Mouse (Mus musculus) bone marrow macrophage, adult 2 months (primary cell): ENCODE results near the gene Zfp668. TPM values are rescaled to one million over a fixed set of nuclear protein-coding genes. Genes with fewer than 3 reads are reported as not detected.
A peak's percentile ranks its signal among the peaks of the same experiment; 100 is the strongest.

Experiments used
- H3K27ac ChIP-seq: 2 replicates; pipeline ENCODE4 v1.5.1; 2012; ENCODE audit warnings: low read depth, low read length; ENCODE audit not compliant: insufficient read depth
- H3K4me1 ChIP-seq: 2 replicates; pipeline ENCODE4 v1.6.1; 2012; ENCODE audit warnings: low read length; ENCODE audit not compliant: control insufficient read depth, insufficient read depth
- H3K4me3 ChIP-seq: 2 replicates; pipeline ENCODE4 v1.5.1; 2012; ENCODE audit warnings: mild to moderate bottlenecking, low read length, moderate library complexity; ENCODE audit not compliant: insufficient read depth
- CTCF ChIP-seq: IDR thresholded peaks from 2 replicates; pipeline ENCODE4 v1.5.1; 2012; ENCODE audit warnings: low read depth, mild to moderate bottlenecking, low read length, moderate library complexity
- POLR2A ChIP-seq: IDR thresholded peaks from 2 replicates; pipeline ENCODE4 v1.6.1; 2012; ENCODE audit warnings: mild to moderate bottlenecking, low read depth, low read length, borderline replicate concordance
- polyA plus RNA-seq: library from polyadenylated mRNA; stranded (reverse); fragments of >200 nt; gene quantifications from 2 replicates; pipeline ENCODE4 v1.2.4, GENCODE M21; 2012; ENCODE audit not compliant: missing spikeins, insufficient read depth, insufficient read length

Zfp668 gene
- 8.0 and 9.8 TPM in 2 replicates for polyA plus RNA-seq

- TF ChIP-seq CTCF (no peak), POLR2A (0 out of 2 replicates have a peak, but pooled peaks have one; percentile 60)
- Histone ChIP-seq H3K27ac (peak within 1 kb of the TSS; percentile 93), H3K4me1 (peaks cover 20% of the 10 kb centered on the region), H3K4me3 (peak within 1 kb of the TSS; percentile 89)
Observed at GRCm38 (mm10) chr7:127876467-127877348, at the start of gene Zfp668. Gene Zfp668 (minus strand): TSS chr7:127876828.

DNA sequence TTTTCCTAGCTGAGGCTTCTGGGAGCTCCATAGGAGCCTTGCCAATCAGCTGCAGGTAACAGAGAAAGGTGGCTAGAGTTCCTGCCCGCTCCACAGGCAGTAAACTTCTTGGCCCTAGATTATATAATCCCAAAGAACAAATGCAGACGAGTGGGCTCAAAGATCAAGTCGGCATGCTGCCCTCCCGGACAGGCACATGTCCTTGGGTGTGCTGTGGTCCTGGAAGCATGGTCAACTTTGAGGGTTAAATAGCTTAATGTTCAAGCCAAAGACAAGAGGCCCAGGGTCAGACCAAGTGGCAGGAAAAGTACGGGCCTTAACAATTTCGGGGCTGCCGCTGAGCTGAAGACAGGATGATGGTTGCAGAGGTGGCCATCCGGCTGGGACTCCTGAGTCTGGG lies 49.4 kb upstream of the Zfp668 start:
- no peak for TF ChIP-seq CTCF
- TF ChIP-seq POLR2A = no peak

GRCm38 (mm10) chr7:127925252-127925651 lies 48.6 kb upstream of the Zfp668 start:
- TF ChIP-seq CTCF (no peak), POLR2A (no peak)
- Histone ChIP-seq H3K4me1 (peaks cover 17% of the 10 kb centered on the region), H3K27ac (no peak overlapping the region), H3K4me3 (no peak overlapping the region)

More for the DNA sequence above, 49.4 kb upstream of the Zfp668 start:
- H3K4me1 ChIP-seq = peaks cover 18% of the 10 kb centered on the region
- no peak overlapping the region for H3K4me3 ChIP-seq
- H3K27ac ChIP-seq = no peak overlapping the region

DNA sequence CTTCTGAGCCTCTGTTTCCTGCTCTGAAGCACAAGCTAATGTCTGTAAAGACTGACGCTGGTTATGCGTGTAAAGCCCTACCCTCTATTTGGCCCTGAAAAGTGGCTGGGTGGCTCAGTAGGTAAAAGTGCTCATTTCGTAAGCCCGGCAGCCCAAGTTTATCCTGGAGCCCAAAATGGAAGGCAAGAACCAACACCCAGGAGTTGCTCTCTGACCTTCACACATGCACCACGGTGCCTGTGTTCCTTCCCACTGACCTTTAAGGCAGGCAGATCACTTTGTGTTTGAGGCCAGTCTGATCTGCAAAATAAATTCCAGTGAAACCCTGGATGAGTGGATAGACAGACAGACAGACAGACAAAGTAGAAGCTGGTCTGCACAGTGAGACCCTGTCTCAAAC lies 47.1 kb upstream of the Zfp668 start:
- Histone ChIP-seq H3K27ac (no peak overlapping the region), H3K4me1 (peaks cover 17% of the 10 kb centered on the region), H3K4me3 (no peak overlapping the region)
- no peak for TF ChIP-seq POLR2A
- no peak for TF ChIP-seq CTCF

DNA sequence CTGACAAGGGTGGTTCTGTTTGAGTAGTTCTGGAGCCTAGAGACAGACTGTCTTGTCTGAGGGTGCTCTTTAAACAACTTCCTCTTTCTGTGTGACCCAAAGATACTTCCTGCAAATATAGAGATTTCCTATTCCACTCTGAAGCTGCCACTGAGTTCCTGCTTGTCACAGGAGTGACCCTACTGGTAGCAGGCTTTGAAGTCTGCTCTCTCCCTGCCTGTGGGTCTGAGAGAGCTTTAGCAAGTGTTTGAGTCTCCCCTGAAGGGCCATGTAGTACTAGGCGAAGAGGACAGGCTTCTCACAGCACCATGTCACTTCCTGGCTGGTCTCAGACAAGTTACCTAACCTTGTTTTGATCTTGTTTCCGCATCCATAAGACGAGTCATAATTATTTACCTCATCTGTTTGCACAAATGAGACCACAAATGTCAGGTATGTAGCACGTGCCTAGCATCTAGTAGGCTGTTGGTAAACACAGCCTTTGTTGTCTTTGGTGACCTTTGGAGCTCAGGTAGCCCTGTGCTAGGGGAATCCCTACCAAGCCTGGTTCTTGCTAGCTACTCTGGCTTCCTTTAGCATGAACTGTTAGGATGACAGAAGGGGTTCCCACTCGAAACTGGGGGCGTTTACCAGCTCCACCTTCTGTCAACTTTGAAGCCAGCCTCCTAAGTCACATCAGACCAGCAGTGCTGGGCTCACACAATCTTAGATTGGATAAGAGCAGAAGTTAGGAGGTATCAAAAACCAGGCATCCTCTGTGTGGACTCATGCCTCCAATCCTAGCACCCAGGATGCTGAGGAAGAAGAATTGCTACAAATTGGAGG lies 46.0 kb upstream of the Zfp668 start:
- TF ChIP-seq POLR2A (no peak), CTCF (no peak)
- peak overlapping the region; percentile 78 for H3K27ac ChIP-seq
- H3K4me1 ChIP-seq = peaks cover 17% of the 10 kb centered on the region
- H3K4me3 ChIP-seq = no peak overlapping the region

GRCm38 (mm10) chr7:127921516-127921915 lies 44.9 kb upstream of the Zfp668 start:
- Histone ChIP-seq H3K4me1 (peaks cover 17% of the 10 kb centered on the region), H3K27ac (peak overlapping the region; percentile 78), H3K4me3 (no peak overlapping the region)
- TF ChIP-seq POLR2A (no peak), CTCF (peak; percentile 36; the same call in 1 of the 2 replicates)

- Histone ChIP-seq H3K4me3 (no peak overlapping the region), H3K27ac (no peak overlapping the region), H3K4me1 (peaks cover 30% of the 10 kb centered on the region)
- TF ChIP-seq CTCF = no peak
- no peak for TF ChIP-seq POLR2A
Observed at GRCm38 (mm10) chr7:127919290-127919689, 42.7 kb upstream of the Zfp668 start.

GRCm38 (mm10) chr7:127918203-127918602 lies 41.6 kb upstream of the Zfp668 start:
- Histone ChIP-seq H3K27ac (no peak overlapping the region), H3K4me1 (peaks cover 30% of the 10 kb centered on the region), H3K4me3 (no peak overlapping the region)
- no peak for TF ChIP-seq POLR2A
- peak; percentile 18; the same call in 1 of the 2 replicates for TF ChIP-seq CTCF

DNA sequence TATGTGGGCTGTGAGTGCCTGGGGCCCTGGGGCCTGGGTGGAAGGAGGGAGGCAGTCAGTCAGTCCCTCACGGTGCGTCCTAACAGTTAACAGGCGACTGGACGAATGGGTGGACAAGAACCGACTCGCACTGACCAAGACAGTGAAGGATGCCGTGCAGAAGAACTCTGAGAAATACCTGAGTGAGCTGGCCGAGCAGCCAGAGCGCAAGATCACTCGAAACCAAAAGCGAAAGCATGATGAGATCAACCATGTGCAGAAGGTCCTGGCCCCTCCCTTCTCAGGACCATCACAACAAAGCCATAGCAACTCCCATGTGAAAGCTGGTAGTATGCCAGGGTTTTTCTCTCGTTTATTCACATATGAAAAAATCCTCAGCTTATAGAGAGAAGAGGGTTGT lies 38.7 kb upstream of the Zfp668 start:
- Histone ChIP-seq H3K4me3 (no peak overlapping the region), H3K4me1 (peaks cover 19% of the 10 kb centered on the region), H3K27ac (no peak overlapping the region)
- no peak for TF ChIP-seq CTCF
- TF ChIP-seq POLR2A = no peak

- Histone ChIP-seq H3K4me1 (peaks cover 19% of the 10 kb centered on the region), H3K27ac (peak overlapping the region; percentile 58), H3K4me3 (peak overlapping the region; percentile 92)
- TF ChIP-seq POLR2A (no peak), CTCF (no peak)
Observed at GRCm38 (mm10) chr7:127912938-127913337, 36.3 kb upstream of the Zfp668 start.
